Mouse (Mus musculus): Measurements from ENCODE around the gene Bloc1s1. TPM values are rescaled to one million over a fixed set of nuclear protein-coding genes. Genes with fewer than 3 reads are reported as not detected.

Gene Bloc1s1
- polyA plus RNA-seq (2014; fragmentation: Illumina TruSeq; extraction: RNeasy Lipid Tissue Mini Kit (QIAGEN cat#74804); ENCODE audit: low read depth, low replicate concordance) = 5.1 TPM

DNA sequence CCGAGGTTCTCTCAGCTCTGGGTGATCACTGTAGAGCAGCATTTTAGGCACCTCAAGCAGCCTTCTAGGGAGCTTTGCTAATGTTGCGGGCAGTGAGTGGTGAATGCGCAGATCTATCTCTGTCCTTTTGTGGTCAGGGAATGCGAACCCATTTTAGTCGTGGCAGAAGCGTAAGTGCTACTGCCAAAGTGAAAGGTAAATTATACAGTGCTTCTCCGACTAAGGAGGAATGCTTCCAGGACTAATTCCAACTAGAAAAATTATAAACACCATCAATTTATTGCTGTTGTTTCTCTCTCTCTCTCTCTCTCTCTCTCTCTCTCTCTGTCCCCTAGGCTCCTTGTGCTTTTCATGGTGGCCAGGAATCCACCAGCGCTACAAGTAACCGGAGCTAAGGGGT, at the start of gene Bloc1s1:
Bloc1s1 (minus strand) TSS at position 101 of the 400 bp plus-strand sequence.

DNA sequence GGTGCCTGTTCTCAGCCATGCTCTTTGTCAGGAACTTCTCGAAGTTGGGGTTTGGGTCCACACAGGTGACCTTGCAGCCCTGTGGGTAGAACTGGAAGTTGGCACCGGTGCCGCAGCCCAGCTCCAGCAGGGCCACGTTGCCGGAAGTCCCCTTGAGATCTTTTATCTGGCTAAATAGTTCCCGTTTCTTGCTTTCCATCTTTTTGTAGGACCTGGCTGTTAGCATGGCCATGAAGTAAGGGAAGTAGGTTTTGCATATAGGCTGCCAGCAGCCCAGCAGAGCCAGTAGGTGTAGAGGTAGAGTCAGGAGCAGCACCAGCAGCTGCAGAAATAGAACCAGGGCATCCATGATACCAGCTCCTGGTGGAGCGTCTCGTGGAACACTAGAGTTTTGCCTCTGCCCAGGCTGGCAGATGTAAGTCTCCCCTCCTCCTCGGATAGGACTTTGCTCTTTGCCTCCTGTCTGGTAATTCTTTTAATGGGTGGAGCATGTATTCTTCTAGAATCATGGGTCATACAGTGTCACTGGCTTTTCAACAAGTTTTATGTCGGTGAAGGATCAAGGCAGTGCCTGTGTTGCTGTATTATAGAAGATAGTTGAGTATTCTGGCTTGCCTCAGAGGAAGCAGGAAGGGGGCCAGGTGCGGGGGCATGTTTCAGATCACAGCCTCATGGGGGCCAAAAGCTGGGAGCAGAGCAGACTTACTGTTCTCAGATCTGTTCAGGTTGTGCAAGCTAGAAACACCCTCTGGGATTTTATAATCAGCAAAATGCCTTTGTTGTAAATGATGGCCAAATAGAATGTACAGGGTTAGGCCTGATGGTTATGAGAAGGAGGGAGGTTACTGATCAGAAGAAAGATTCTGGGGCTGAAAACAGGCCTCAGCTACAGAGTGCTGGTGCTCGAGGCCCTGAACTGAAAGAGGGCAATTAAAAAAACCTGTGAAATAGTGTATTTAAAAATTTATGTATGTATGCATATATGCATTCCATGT, 37.1 kb upstream of the Bloc1s1 start, which contains the start of gene Mettl7b:
Mettl7b (minus strand) TSS at position 399 of the 995 bp plus-strand sequence.

DNA sequence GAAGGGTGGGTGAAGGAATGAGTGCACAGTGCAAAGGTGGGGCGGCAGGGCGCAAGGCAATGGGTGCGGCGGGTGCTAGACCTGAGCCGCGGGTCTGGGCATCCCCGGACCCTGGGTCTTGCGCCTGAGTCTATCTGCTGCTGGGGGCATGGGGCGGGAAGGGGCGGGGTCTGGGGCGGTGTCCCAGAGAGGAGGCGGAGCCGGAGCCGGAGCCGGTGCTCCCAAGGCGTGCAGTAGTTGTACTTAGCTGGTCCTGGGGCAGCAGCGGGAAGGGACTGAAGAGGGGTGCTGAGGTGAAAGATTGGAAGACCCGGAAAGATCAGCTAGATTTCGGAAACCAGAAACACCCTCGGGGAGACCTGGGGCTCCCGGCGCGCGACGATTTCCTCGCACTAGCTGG, 9.7 kb upstream of the Bloc1s1 start, which contains the start of gene Itga7:
Itga7 (plus strand) TSS at position 245 of the 400 bp plus-strand sequence.

DNA sequence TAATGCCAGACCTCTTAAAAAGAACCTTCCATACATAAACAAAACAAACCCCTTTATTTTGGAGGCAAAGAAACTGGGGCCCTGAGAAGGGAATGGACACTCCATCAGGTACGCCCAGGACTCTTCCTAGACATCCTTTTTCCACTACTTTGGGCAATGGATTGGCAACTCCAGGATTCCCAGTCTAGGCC, 1.1 kb downstream of the Bloc1s1 start, which contains the start of gene Rdh5:
Rdh5 (minus strand) TSS at position 67 of the 191 bp plus-strand sequence.

DNA sequence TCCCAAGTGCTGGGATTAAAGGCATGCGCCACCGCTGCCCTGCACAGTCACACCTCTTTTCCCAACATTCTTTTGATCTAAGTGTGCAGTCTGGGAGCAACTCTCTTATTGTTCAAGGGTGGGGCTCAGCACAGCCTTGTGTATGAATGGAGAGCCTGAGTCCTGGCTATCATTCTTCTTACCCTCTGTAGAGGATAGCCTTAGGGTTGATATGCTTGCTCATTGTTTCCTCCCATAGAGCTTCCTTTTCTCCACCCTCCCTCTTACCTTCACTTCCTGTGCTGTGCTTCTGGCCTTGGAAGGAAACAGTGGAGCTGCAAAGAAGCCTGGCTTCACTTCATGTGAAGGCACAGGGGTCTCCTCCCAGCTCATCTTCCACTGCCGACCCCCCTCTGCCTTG, 23.1 kb downstream of the Bloc1s1 start, which contains the start of gene Cd63:
Cd63 (plus strand) TSS at position 292 of the 400 bp plus-strand sequence.

DNA sequence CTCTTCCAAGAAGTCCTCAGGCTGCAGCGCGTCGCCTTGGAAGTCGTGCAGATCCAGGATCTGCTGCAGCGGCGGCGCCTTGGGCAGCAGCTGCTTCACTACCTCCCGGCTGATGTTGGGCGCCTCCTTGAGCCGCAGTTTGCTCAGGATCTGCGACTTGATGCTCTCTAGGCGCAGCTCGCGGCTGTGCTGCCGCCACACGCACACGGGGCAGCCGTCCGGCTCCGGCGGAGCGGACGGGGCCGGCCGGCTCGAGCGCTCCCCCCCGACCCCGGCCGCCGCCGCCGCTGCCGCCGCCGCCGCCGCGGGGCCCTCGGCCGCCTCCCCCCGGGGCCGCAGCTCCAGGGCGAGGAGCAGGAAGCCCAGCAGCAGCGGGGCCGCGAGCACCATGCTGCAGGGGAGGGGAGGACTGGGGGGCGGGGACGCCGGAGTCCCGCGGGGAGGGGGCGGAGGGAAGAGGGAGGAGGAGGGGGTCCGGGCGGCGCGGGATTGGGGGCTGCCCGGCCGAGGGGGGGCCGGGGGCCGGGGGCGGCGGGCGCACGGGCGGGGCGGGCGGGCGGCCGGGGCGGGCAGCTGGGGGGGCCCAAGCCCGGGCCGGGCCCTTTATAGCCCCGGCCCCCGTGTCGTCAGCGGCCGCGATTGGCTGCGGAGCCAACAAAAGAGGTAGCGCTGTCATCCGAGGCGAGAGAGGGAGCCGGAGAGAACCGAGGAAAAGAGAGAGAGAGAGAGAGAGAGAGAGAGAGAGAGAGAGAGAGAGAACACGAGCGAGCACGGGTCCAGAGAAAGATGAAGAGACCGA, 32.3 kb downstream of the Bloc1s1 start, which contains the start of gene Gdf11:
Gdf11 (minus strand) TSS at position 423 of the 799 bp plus-strand sequence.

Other genes starting within 250 kb of the Bloc1s1 start
- gene Suox, start 250.0 kb downstream of the Bloc1s1 start, polyA plus RNA-seq (2014; fragmentation: Illumina TruSeq; extraction: RNeasy Lipid Tissue Mini Kit (QIAGEN cat#74804); ENCODE audit: low read depth, low replicate concordance) = 3.7 TPM
- gene Rab5b, start 227.8 kb downstream of the Bloc1s1 start, polyA plus RNA-seq (2014; fragmentation: Illumina TruSeq; extraction: RNeasy Lipid Tissue Mini Kit (QIAGEN cat#74804); ENCODE audit: low read depth, low replicate concordance) = 36.2 TPM
- gene Pmel, start 219.8 kb downstream of the Bloc1s1 start, polyA plus RNA-seq (2014; fragmentation: Illumina TruSeq; extraction: RNeasy Lipid Tissue Mini Kit (QIAGEN cat#74804); ENCODE audit: low read depth, low replicate concordance) = 1.1 TPM
- 48.1 TPM for gene Cdk2, start 219.0 kb downstream of the Bloc1s1 start, polyA plus RNA-seq (2014; fragmentation: Illumina TruSeq; extraction: RNeasy Lipid Tissue Mini Kit (QIAGEN cat#74804); ENCODE audit: low read depth, low replicate concordance)
- gene Dgka, start 179.2 kb downstream of the Bloc1s1 start, polyA plus RNA-seq (2014; fragmentation: Illumina TruSeq; extraction: RNeasy Lipid Tissue Mini Kit (QIAGEN cat#74804); ENCODE audit: low read depth, low replicate concordance) = 70.4 TPM
- gene Pym1, start 176.1 kb downstream of the Bloc1s1 start, polyA plus RNA-seq (2014; fragmentation: Illumina TruSeq; extraction: RNeasy Lipid Tissue Mini Kit (QIAGEN cat#74804); ENCODE audit: low read depth, low replicate concordance) = 2.4 TPM
- 1.0 TPM for gene Mmp19, start 133.1 kb downstream of the Bloc1s1 start, polyA plus RNA-seq (2014; fragmentation: Illumina TruSeq; extraction: RNeasy Lipid Tissue Mini Kit (QIAGEN cat#74804); ENCODE audit: low read depth, low replicate concordance)
- 12.3 TPM for gene Dnajc14, start 120.0 kb downstream of the Bloc1s1 start, polyA plus RNA-seq (2014; fragmentation: Illumina TruSeq; extraction: RNeasy Lipid Tissue Mini Kit (QIAGEN cat#74804); ENCODE audit: low read depth, low replicate concordance)
- 2.5 TPM for gene Tmem198b, start 119.7 kb downstream of the Bloc1s1 start, polyA plus RNA-seq (2014; fragmentation: Illumina TruSeq; extraction: RNeasy Lipid Tissue Mini Kit (QIAGEN cat#74804); ENCODE audit: low read depth, low replicate concordance)
- gene Sarnp, start 106.7 kb downstream of the Bloc1s1 start, polyA plus RNA-seq (2014; fragmentation: Illumina TruSeq; extraction: RNeasy Lipid Tissue Mini Kit (QIAGEN cat#74804); ENCODE audit: low read depth, low replicate concordance) = 220 TPM
- gene Ormdl2, start 102.4 kb downstream of the Bloc1s1 start, polyA plus RNA-seq (2014; fragmentation: Illumina TruSeq; extraction: RNeasy Lipid Tissue Mini Kit (QIAGEN cat#74804); ENCODE audit: low read depth, low replicate concordance) = 89.0 TPM
- gene Gdf11, start 32.3 kb downstream of the Bloc1s1 start, polyA plus RNA-seq (2014; fragmentation: Illumina TruSeq; extraction: RNeasy Lipid Tissue Mini Kit (QIAGEN cat#74804); ENCODE audit: low read depth, low replicate concordance) = 1.2 TPM
- 53.4 TPM for gene Cd63, start 23.0 kb downstream of the Bloc1s1 start, polyA plus RNA-seq (2014; fragmentation: Illumina TruSeq; extraction: RNeasy Lipid Tissue Mini Kit (QIAGEN cat#74804); ENCODE audit: low read depth, low replicate concordance)
- 3.0 TPM for gene Rdh5, start 1.1 kb downstream of the Bloc1s1 start, polyA plus RNA-seq (2014; fragmentation: Illumina TruSeq; extraction: RNeasy Lipid Tissue Mini Kit (QIAGEN cat#74804); ENCODE audit: low read depth, low replicate concordance)
- gene Itga7, start 9.8 kb upstream of the Bloc1s1 start, polyA plus RNA-seq (2014; fragmentation: Illumina TruSeq; extraction: RNeasy Lipid Tissue Mini Kit (QIAGEN cat#74804); ENCODE audit: low read depth, low replicate concordance) = 1.0 TPM
- 0.22 TPM for gene Mettl7b, start 37.0 kb upstream of the Bloc1s1 start, polyA plus RNA-seq (2014; fragmentation: Illumina TruSeq; extraction: RNeasy Lipid Tissue Mini Kit (QIAGEN cat#74804); ENCODE audit: low read depth, low replicate concordance)
- gene Olfr9, start 65.4 kb upstream of the Bloc1s1 start, polyA plus RNA-seq (2014; fragmentation: Illumina TruSeq; extraction: RNeasy Lipid Tissue Mini Kit (QIAGEN cat#74804); ENCODE audit: low read depth, low replicate concordance) = not detected
- not detected for gene Olfr763, start 86.8 kb upstream of the Bloc1s1 start, polyA plus RNA-seq (2014; fragmentation: Illumina TruSeq; extraction: RNeasy Lipid Tissue Mini Kit (QIAGEN cat#74804); ENCODE audit: low read depth, low replicate concordance)
- gene Olfr764-ps1, start 115.9 kb upstream of the Bloc1s1 start, polyA plus RNA-seq (2014; fragmentation: Illumina TruSeq; extraction: RNeasy Lipid Tissue Mini Kit (QIAGEN cat#74804); ENCODE audit: low read depth, low replicate concordance) = not detected
- gene Olfr765, start 126.0 kb upstream of the Bloc1s1 start, polyA plus RNA-seq (2014; fragmentation: Illumina TruSeq; extraction: RNeasy Lipid Tissue Mini Kit (QIAGEN cat#74804); ENCODE audit: low read depth, low replicate concordance) = not detected
- gene Olfr766-ps1, start 144.9 kb upstream of the Bloc1s1 start, polyA plus RNA-seq (2014; fragmentation: Illumina TruSeq; extraction: RNeasy Lipid Tissue Mini Kit (QIAGEN cat#74804); ENCODE audit: low read depth, low replicate concordance) = not detected
- not detected for gene Olfr767, start 158.9 kb upstream of the Bloc1s1 start, polyA plus RNA-seq (2014; fragmentation: Illumina TruSeq; extraction: RNeasy Lipid Tissue Mini Kit (QIAGEN cat#74804); ENCODE audit: low read depth, low replicate concordance)
- not detected for gene Olfr768, start 175.3 kb upstream of the Bloc1s1 start, polyA plus RNA-seq (2014; fragmentation: Illumina TruSeq; extraction: RNeasy Lipid Tissue Mini Kit (QIAGEN cat#74804); ENCODE audit: low read depth, low replicate concordance)
- not detected for gene Olfr769, start 193.8 kb upstream of the Bloc1s1 start, polyA plus RNA-seq (2014; fragmentation: Illumina TruSeq; extraction: RNeasy Lipid Tissue Mini Kit (QIAGEN cat#74804); ENCODE audit: low read depth, low replicate concordance)
- not detected for gene Olfr770, start 215.0 kb upstream of the Bloc1s1 start, polyA plus RNA-seq (2014; fragmentation: Illumina TruSeq; extraction: RNeasy Lipid Tissue Mini Kit (QIAGEN cat#74804); ENCODE audit: low read depth, low replicate concordance)
- not detected for gene Olfr771, start 240.7 kb upstream of the Bloc1s1 start, polyA plus RNA-seq (2014; fragmentation: Illumina TruSeq; extraction: RNeasy Lipid Tissue Mini Kit (QIAGEN cat#74804); ENCODE audit: low read depth, low replicate concordance)

Measured in testis, adult 10 weeks (tissue).